Mouse (Mus musculus) lung, postnatal 0 days (tissue): ENCODE data around the gene Gipc3. TPM values are rescaled to one million over a fixed set of nuclear protein-coding genes. Genes with fewer than 3 reads are reported as not detected.

Experiments
- ATAC-seq: fragments of 200-750 bp; cut with Nextera tagmentation; 2 replicates; pipeline ENCODE4 v1.8.0; 2017; ENCODE audit warnings: moderate library complexity
- DNase-seq: peaks from one replicate; pipeline ENCODE4 v3.0.0-alpha.2; 2016; ENCODE audit warnings: low spot score
- H3K27ac ChIP-seq: fragments of 300-500 bp; sonication (generic); 2 replicates; pipeline ENCODE4 v1.5.1; 2014; ENCODE audit warnings: antibody characterized with exemption, mild to moderate bottlenecking, low read length, mixed read lengths
- H3K27me3 ChIP-seq: fragments of 300-500 bp; sonication (generic); replicated peaks from 2 replicates; pipeline ENCODE4 v1.6.1; 2014; ENCODE audit warnings: low read length, mixed read lengths; ENCODE audit not compliant: insufficient read depth
- H3K36me3 ChIP-seq: fragments of 300-500 bp; sonication (generic); 2 replicates; pipeline ENCODE4 v1.6.1; 2014; ENCODE audit warnings: low read length, mixed read lengths; ENCODE audit not compliant: insufficient read depth
- H3K4me1 ChIP-seq: fragments of 300-500 bp; sonication (generic); 2 replicates; pipeline ENCODE4 v1.6.1; 2014; ENCODE audit warnings: antibody characterized with exemption, low read depth, low read length, mixed read lengths; ENCODE audit not compliant: insufficient read depth
- H3K4me2 ChIP-seq: fragments of 300-500 bp; sonication (generic); replicated peaks from 2 replicates; pipeline ENCODE4 v1.6.1; 2014; ENCODE audit warnings: low read depth, mild to moderate bottlenecking, low read length, moderate library complexity, mixed read lengths
- H3K4me3 ChIP-seq: fragments of 300-500 bp; sonication (generic); 2 replicates; pipeline ENCODE4 v1.5.1; 2014; ENCODE audit warnings: low read depth, low read length
- H3K9ac ChIP-seq: fragments of 300-500 bp; sonication (generic); replicated peaks from 2 replicates; pipeline ENCODE4 v1.6.1; 2014; ENCODE audit warnings: low read depth, mild to moderate bottlenecking
- H3K9me3 ChIP-seq: fragments of 300-500 bp; sonication (generic); 2 replicates; pipeline ENCODE4 v1.6.1; 2016; ENCODE audit warnings: low read length, mixed read lengths
- CTCF ChIP-seq: IDR thresholded peaks from 2 replicates; pipeline ENCODE4 v1.5.1; 2016; ENCODE audit warnings: antibody characterized with exemption, mild to moderate bottlenecking
- EP300 ChIP-seq: IDR thresholded peaks from 2 replicates; pipeline ENCODE4 v1.6.1; 2016; ENCODE audit warnings: antibody characterized with exemption, mild to moderate bottlenecking, control low read depth
- WGBS: fragments of 180-500 bp; shearing (Covaris S2); extraction: QIAGEN DNeasy Blood & Tissue Kit; methylation state at CpG from one replicate; pipeline ENCODE4 v1.1.7; 2014; 5-methylcytosine and 5-hydroxymethylcytosine counted together
- microRNA-seq: library from miRNA; unstranded; fragments of <30 nt; microRNA quantifications from one replicate; pipeline ENCODE4, GENCODE M21; 2016
- polyA plus RNA-seq: library from polyadenylated mRNA; unstranded; fragments of >200 nt; fragmentation: Nextera tagmentation; extraction: Ambion mirVana; gene quantifications from 2 replicates; pipeline ENCODE4 v1.2.1, GENCODE M21; 2015

Gipc3 gene
- polyA plus RNA-seq, 1 experiment from 2014 or later, result 0.33 TPM

DNA sequence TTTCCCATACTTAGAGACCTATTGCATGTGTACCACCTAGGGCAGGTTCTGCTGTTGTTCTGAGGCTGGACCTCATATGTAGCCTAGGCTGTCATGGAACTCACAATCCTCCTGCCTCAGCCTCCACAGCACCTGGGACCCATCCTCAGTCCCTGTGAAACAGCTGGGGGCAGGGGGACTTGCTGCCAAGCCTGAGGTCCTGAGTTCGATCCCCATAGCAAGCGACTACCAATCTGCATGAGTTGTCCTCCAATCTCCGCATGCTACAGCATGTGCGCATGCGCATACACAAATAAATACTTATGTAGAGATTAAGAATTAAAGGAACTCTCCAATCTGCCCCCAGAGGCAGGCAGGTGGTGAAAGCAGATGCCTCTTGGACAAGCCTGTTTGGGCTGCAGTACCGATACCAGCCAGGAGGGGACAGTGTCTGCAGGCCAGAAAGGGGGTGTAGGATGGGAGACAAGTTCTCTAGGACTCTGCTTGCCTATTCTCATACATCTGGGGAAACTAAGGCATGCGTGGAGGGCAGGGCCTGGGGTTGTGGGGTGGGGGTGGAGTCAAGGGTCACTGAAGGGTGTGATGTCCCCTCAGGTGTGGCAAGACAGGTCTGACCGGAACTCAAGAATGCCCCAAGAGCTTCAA, 55.4 kb downstream of the Gipc3 start:
- Histone ChIP-seq H3K27me3 (peaks cover 16% of the 10 kb centered on the region; the same call in 1 of the 2 replicates), H3K27ac (peak overlapping the region; percentile 57), H3K4me3 (no peak overlapping the region), H3K4me1 (0 out of 2 replicates have a peak, but pooled peaks cover 21% of the 10 kb centered on the region), H3K4me2 (no peak overlapping the region), H3K36me3 (no peaks in the 10 kb centered on the region), H3K9me3 (no peaks in the 10 kb centered on the region), H3K9ac (no peak overlapping the region)
- no peak for TF ChIP-seq EP300
- peak; percentile 97 for TF ChIP-seq CTCF
- no peak for ATAC-seq
- WGBS, result 57% methylated on average over 8 of the region's 8 CpGs
- DNase-seq, result peak; percentile 68

GRCm38 (mm10) chr10:81286586-81286985, 56.5 kb downstream of the Gipc3 start:
- no peak for ATAC-seq
- DNase-seq, result peak; percentile 57
- Histone ChIP-seq H3K4me2 (no peak overlapping the region; the same call in 1 of the 2 replicates), H3K27ac (peak overlapping the region; percentile 77), H3K9me3 (no peaks in the 10 kb centered on the region), H3K4me3 (no peak overlapping the region), H3K36me3 (no peaks in the 10 kb centered on the region), H3K4me1 (0 out of 2 replicates have a peak, but pooled peaks cover 21% of the 10 kb centered on the region), H3K27me3 (peaks cover 16% of the 10 kb centered on the region; the same call in 1 of the 2 replicates), H3K9ac (no peak overlapping the region)
- TF ChIP-seq EP300 (no peak), CTCF (no peak)
- 24% methylated on average over 6 of the region's 6 CpGs for WGBS

DNA sequence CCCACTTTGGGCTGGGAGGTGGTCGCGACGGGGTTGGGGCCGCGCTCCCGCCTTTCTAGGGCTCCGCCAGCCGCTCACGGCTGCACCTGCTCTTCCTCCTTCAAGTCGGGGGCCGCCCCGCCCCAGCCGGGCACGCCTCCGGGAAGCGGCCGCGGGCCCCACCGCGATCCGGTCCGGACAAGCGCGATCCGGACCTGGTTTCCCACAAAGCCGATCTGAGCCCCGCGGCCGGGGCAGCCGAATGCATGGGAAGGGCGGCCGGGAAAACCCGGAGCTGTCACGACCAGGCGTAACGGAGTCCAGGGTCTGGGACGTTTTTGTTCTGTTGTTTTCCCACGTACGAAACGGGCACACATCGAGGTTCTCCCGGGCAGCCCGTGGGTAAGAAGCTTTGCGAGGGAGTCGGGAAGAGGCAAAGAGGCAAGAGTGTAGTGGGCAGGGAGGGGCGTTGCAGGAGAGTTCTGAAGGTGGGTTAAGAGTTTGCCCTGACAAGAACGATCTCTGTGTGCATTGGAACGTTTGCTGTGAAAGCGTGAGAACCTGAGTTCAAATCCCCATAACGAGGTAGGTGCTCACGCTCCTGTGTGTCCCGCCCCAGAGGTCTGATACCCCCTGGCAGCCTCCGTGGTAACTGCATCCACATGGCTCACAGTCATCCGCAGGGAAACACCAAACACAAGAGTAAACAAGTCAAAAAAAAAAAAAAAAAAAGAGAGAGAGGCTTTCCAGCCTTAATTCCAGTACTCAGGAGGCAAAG, 57.2 kb downstream of the Gipc3 start:
- TF ChIP-seq EP300 (peak; percentile 32; the same call in 1 of the 2 replicates), CTCF (peak; percentile 15; the same call in 1 of the 2 replicates)
- WGBS, result 2% methylated on average over 43 of the region's 54 CpGs
- H3K36me3 ChIP-seq, result no peaks in the 10 kb centered on the region
- ATAC-seq, result peak; percentile 76
- peaks cover 16% of the 10 kb centered on the region; the same call in 1 of the 2 replicates for H3K27me3 ChIP-seq
- peak overlapping the region; percentile 75 for H3K4me2 ChIP-seq
- H3K9me3 ChIP-seq, result no peaks in the 10 kb centered on the region
- DNase-seq, result peak; percentile 93
- no peak overlapping the region for H3K9ac ChIP-seq
- H3K27ac ChIP-seq, result peak overlapping the region; percentile 77
- H3K4me3 ChIP-seq, result peak overlapping the region; percentile 46
- H3K4me1 ChIP-seq, result 0 out of 2 replicates have a peak, but pooled peaks cover 17% of the 10 kb centered on the region

Small RNAs within 50 kb of the gene (microRNA-seq; reads per million reads assigned to microRNA genes)
- not detected for gene Mir6913

Other genes starting within 250 kb of the Gipc3 start
- gene Creb3l3, start 244.4 kb downstream of the Gipc3 start, polyA plus RNA-seq, result 0.40 and 0.57 TPM in 2 replicates
- 118 and 121 TPM in 2 replicates for gene Map2k2, start 237.4 kb downstream of the Gipc3 start, polyA plus RNA-seq
- 58.2 and 62.0 TPM in 2 replicates for gene Zbtb7a, start 208.0 kb downstream of the Gipc3 start, polyA plus RNA-seq
- 27.9 TPM in 2 replicates for gene Pias4, start 175.3 kb downstream of the Gipc3 start, polyA plus RNA-seq
- gene Eef2, start 166.6 kb downstream of the Gipc3 start, polyA plus RNA-seq, result 509 and 537 TPM in 2 replicates
- gene Dapk3, start 160.3 kb downstream of the Gipc3 start, polyA plus RNA-seq, result 48.9 and 50.2 TPM in 2 replicates
- gene 4930442H23Rik, start 159.4 kb downstream of the Gipc3 start, polyA plus RNA-seq, result 0.16 and 0.25 TPM in 2 replicates
- gene Nmrk2, start 141.2 kb downstream of the Gipc3 start, polyA plus RNA-seq, result 0.80 and 0.92 TPM in 2 replicates
- not detected in 2 replicates for gene Atcay, start 112.4 kb downstream of the Gipc3 start, polyA plus RNA-seq
- 2.3 and 2.4 TPM in 2 replicates for gene Zfr2, start 110.1 kb downstream of the Gipc3 start, polyA plus RNA-seq
- 1.5 and 1.6 TPM in 2 replicates for gene Matk, start 90.3 kb downstream of the Gipc3 start, polyA plus RNA-seq
- 132 and 162 TPM in 2 replicates for gene Mrpl54, start 76.3 kb downstream of the Gipc3 start, polyA plus RNA-seq
- gene Apba3, start 76.3 kb downstream of the Gipc3 start, polyA plus RNA-seq, result 47.9 and 49.4 TPM in 2 replicates
- gene Tjp3, start 51.7 kb downstream of the Gipc3 start, polyA plus RNA-seq, result 24.1 and 30.8 TPM in 2 replicates
- 31.2 and 32.4 TPM in 2 replicates for gene Pip5k1c, start 50.3 kb downstream of the Gipc3 start, polyA plus RNA-seq
- 20.3 and 23.0 TPM in 2 replicates for gene Cactin, start 22.2 kb downstream of the Gipc3 start, polyA plus RNA-seq
- 19.6 and 28.4 TPM in 2 replicates for gene Tbxa2r, start 14.5 kb downstream of the Gipc3 start, polyA plus RNA-seq
- gene Hmg20b, start 7.2 kb upstream of the Gipc3 start, polyA plus RNA-seq, result 94.3 and 101 TPM in 2 replicates
- 14.0 and 16.9 TPM in 2 replicates for gene Mfsd12, start 14.2 kb upstream of the Gipc3 start, polyA plus RNA-seq
- 5.4 and 6.6 TPM in 2 replicates for gene 4930404N11Rik, start 22.6 kb upstream of the Gipc3 start, polyA plus RNA-seq
- 39.5 and 39.7 TPM in 2 replicates for gene Fzr1, start 35.2 kb upstream of the Gipc3 start, polyA plus RNA-seq
- gene Dohh, start 41.2 kb upstream of the Gipc3 start, polyA plus RNA-seq, result 49.4 and 55.2 TPM in 2 replicates
- 2.4 and 3.0 TPM in 2 replicates for gene Gm48551, start 41.2 kb upstream of the Gipc3 start, polyA plus RNA-seq
- 0.20 and 0.63 TPM in 2 replicates for gene Gm48552, start 45.7 kb upstream of the Gipc3 start, polyA plus RNA-seq
- 3.1 and 3.6 TPM in 2 replicates for gene Smim24, start 49.8 kb upstream of the Gipc3 start, polyA plus RNA-seq
- 73.6 and 83.9 TPM in 2 replicates for gene Nfic, start 112.4 kb upstream of the Gipc3 start, polyA plus RNA-seq
- 0.08 and 0.11 TPM in 2 replicates for gene Celf5, start 139.4 kb upstream of the Gipc3 start, polyA plus RNA-seq
- 40.7 and 46.7 TPM in 2 replicates for gene Ncln, start 153.1 kb upstream of the Gipc3 start, polyA plus RNA-seq
- gene S1pr4, start 156.9 kb upstream of the Gipc3 start, polyA plus RNA-seq, result 19.0 and 19.3 TPM in 2 replicates
- gene Gna15, start 181.0 kb upstream of the Gipc3 start, polyA plus RNA-seq, result 4.2 and 4.6 TPM in 2 replicates
- 62.5 and 63.2 TPM in 2 replicates for gene Gna11, start 201.9 kb upstream of the Gipc3 start, polyA plus RNA-seq
- 467 and 473 TPM in 2 replicates for gene Aes, start 216.2 kb upstream of the Gipc3 start, polyA plus RNA-seq
- 29.9 and 37.0 TPM in 2 replicates for gene Tle2, start 231.3 kb upstream of the Gipc3 start, polyA plus RNA-seq